Mouse (Mus musculus): Measurements from ENCODE around the gene Arfgef3. TPM values are rescaled to one million over a fixed set of nuclear protein-coding genes. Genes with fewer than 3 reads are reported as not detected.

The Arfgef3 gene
- polyA plus RNA-seq, 1 experiment from 2014 or later: 1.2 TPM

DNA sequence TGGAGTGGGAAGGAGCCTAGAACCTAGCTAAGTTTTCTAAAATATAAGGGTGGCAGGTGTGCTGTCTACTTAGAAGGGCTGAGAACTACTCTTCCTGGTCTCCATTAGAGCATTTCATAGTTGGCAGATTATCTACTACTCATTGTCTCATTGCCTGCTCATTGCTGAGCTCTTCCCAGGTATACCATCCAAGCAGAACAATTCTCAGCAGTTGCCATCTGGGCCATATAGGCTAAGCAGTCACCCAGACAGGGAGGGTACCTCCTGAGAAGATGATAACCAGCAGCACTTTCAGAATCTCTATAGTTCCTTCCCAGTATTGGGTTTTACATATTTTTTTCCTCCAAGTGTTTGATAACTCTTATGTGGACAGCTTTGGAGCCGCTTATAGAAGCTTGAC is 86.2 kb downstream of the Arfgef3 start:
- H3K4me2 ChIP-seq: no peak overlapping the region
- no peak for DNase-seq
- H3K27me3 ChIP-seq (ENCODE audit: insufficient read depth, low read length): no peaks in the 10 kb centered on the region
- no peak overlapping the region for H3K4me3 ChIP-seq (ENCODE audit: low read depth, low read length)
- ATAC-seq (ENCODE audit: insufficient read depth): no peak
- H3K4me1 ChIP-seq (ENCODE audit: insufficient read depth): no peaks in the 10 kb centered on the region
- no peak overlapping the region for H3K27ac ChIP-seq (ENCODE audit: low read depth)
- no peak overlapping the region for H3K9ac ChIP-seq
- H3K36me3 ChIP-seq (ENCODE audit: insufficient read depth): no peaks in the 10 kb centered on the region
- WGBS: 91% methylated on average over 1 of the region's 1 CpGs
- TF ChIP-seq CTCF (IDR thresholded peaks at IDR 0.05; ENCODE audit: low read depth): no peak
- H3K9me3 ChIP-seq (ENCODE audit: low read depth, low read length): no peaks in the 10 kb centered on the region; the same call in 1 of the 2 replicates

DNA sequence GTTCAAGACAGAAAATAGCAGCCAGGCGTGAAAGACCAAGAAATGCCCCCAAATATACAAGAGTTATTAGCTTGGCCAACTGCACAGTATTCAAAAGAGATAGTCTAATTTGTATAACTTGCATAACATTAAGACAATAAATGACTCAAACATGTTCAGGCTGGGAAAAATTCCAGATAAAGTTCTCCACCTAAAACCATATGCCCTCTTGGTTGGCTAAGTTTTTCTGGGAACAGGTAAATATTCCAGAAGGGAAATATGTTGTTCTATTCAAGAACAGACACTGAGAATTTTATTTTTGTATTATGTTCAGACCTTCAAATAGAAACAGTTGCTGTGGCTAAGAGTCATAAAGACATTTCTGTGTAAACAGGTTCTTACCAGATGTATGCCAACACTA is 96.7 kb downstream of the Arfgef3 start:
- Histone ChIP-seq H3K27ac (ENCODE audit: low read depth) (no peak overlapping the region), H3K4me2 (no peak overlapping the region), H3K4me3 (ENCODE audit: low read depth, low read length) (no peak overlapping the region), H3K36me3 (ENCODE audit: insufficient read depth) (no peaks in the 10 kb centered on the region), H3K27me3 (ENCODE audit: insufficient read depth, low read length) (no peaks in the 10 kb centered on the region), H3K9me3 (ENCODE audit: low read depth, low read length) (no peaks in the 10 kb centered on the region), H3K9ac (no peak overlapping the region), H3K4me1 (ENCODE audit: insufficient read depth) (no peaks in the 10 kb centered on the region)
- TF ChIP-seq CTCF (IDR thresholded peaks at IDR 0.05; ENCODE audit: low read depth): no peak
- ATAC-seq (ENCODE audit: insufficient read depth) (no peak), DNase-seq (no peak)
- 81% methylated on average over 1 of the region's 1 CpGs for WGBS

DNA sequence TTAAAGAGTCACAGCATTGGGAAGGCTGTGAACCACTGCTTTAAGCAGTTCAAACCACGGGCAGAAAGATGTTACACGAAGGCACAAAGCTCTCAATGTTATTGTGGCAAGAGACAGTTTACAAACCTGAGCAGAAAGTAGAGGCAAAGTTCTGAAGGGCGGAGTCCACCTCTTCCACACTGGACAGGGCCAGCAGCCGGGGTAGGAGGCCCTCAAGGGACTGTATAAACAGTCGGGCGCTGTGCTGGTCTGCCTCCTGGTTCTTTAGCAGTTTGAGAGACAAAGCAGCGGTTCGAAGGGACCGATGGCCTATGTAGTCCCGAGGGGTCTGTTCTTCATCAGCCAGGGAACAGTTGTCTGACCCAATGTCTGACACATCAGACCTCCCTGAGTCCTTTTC is 97.7 kb downstream of the Arfgef3 start:
- H3K9ac ChIP-seq: no peak overlapping the region
- TF ChIP-seq CTCF (IDR thresholded peaks at IDR 0.05; ENCODE audit: low read depth): no peak
- DNase-seq: no peak
- WGBS: 66% methylated on average over 10 of the region's 10 CpGs
- H3K27me3 ChIP-seq (ENCODE audit: insufficient read depth, low read length): no peaks in the 10 kb centered on the region
- H3K4me3 ChIP-seq (ENCODE audit: low read depth, low read length): no peak overlapping the region
- H3K4me2 ChIP-seq: no peak overlapping the region
- H3K9me3 ChIP-seq (ENCODE audit: low read depth, low read length): no peaks in the 10 kb centered on the region
- no peaks in the 10 kb centered on the region for H3K4me1 ChIP-seq (ENCODE audit: insufficient read depth)
- H3K36me3 ChIP-seq (ENCODE audit: insufficient read depth): no peaks in the 10 kb centered on the region
- ATAC-seq (ENCODE audit: insufficient read depth): no peak
- H3K27ac ChIP-seq (ENCODE audit: low read depth): no peak overlapping the region

DNA sequence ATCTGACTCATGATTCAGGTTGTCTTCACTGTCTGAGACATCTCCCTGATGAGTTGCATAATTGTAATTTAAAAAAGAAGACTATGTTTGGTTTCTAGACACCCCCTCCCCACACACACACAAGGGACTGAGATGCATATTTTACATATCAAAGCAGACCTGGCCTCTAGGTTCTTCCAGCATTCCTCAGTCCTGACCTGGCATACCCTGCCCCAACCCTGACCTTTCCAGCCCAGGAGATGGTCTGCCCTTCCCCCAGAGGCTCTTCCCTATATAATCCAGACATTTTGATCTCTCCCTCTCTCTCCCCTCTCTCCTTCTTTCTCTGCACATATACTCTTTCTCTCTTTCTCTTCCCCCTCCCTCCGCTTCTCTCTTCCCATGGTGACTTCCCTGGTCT is 99.4 kb downstream of the Arfgef3 start:
- Histone ChIP-seq H3K4me3 (ENCODE audit: low read depth, low read length) (no peak overlapping the region), H3K4me1 (ENCODE audit: insufficient read depth) (no peaks in the 10 kb centered on the region), H3K4me2 (no peak overlapping the region), H3K9me3 (ENCODE audit: low read depth, low read length) (no peaks in the 10 kb centered on the region), H3K9ac (no peak overlapping the region), H3K27ac (ENCODE audit: low read depth) (no peak overlapping the region), H3K27me3 (ENCODE audit: insufficient read depth, low read length) (no peaks in the 10 kb centered on the region), H3K36me3 (ENCODE audit: insufficient read depth) (no peaks in the 10 kb centered on the region)
- no peak for TF ChIP-seq CTCF (IDR thresholded peaks at IDR 0.05; ENCODE audit: low read depth)
- ATAC-seq (ENCODE audit: insufficient read depth): no peak
- WGBS: 89% methylated on average over 1 of the region's 1 CpGs
- no peak for DNase-seq

DNA sequence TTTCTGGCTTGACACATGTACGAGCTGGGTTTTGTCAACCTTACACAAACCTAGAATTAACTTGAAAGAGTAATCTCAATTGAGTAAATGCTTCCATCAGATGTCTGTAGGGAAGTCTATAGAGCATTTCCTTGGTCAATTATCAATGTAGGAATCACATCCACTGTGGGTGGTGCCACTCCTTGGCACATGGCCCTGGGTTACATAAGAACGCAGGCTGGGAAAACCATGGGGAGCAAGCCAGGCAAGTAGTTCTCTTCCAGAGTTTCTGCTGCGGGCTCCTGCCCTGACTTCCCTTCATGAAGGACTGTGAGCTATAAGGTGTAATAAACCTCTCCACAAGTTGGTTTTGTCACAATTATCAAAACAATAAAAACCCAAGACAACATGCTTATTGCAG is 100.2 kb downstream of the Arfgef3 start:
- no peak for DNase-seq
- Histone ChIP-seq H3K4me3 (ENCODE audit: low read depth, low read length) (no peak overlapping the region), H3K4me1 (ENCODE audit: insufficient read depth) (no peaks in the 10 kb centered on the region), H3K9ac (no peak overlapping the region), H3K27me3 (ENCODE audit: insufficient read depth, low read length) (no peaks in the 10 kb centered on the region), H3K9me3 (ENCODE audit: low read depth, low read length) (no peaks in the 10 kb centered on the region), H3K36me3 (ENCODE audit: insufficient read depth) (no peaks in the 10 kb centered on the region), H3K27ac (ENCODE audit: low read depth) (no peak overlapping the region), H3K4me2 (no peak overlapping the region)
- no peak for ATAC-seq (ENCODE audit: insufficient read depth)
- no peak for TF ChIP-seq CTCF (IDR thresholded peaks at IDR 0.05; ENCODE audit: low read depth)
- WGBS: 78% methylated on average over 3 of the region's 3 CpGs

DNA sequence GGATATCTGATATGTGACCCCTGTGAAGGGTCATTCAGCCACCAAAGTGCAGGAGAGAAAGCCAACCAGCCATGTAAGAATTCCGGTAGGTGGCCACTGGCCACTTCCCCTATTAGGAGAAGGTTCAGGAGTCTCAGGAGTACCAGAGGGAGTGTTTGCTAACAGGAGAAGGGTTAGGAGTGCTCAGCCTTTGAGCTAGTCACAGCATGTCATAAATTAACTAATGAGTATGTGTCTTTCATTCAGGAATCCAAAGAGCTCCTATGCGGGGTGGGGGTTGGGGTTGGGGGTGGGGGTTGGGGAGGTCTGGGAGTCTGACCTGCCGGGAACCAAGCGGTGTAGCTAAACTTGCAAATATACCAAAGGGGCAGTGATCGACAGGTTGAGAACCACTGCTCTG is 100.9 kb downstream of the Arfgef3 start:
- TF ChIP-seq CTCF (IDR thresholded peaks at IDR 0.05; ENCODE audit: low read depth): no peak
- Histone ChIP-seq H3K9me3 (ENCODE audit: low read depth, low read length) (no peaks in the 10 kb centered on the region), H3K4me1 (ENCODE audit: insufficient read depth) (no peaks in the 10 kb centered on the region), H3K9ac (no peak overlapping the region), H3K36me3 (ENCODE audit: insufficient read depth) (no peaks in the 10 kb centered on the region), H3K4me3 (ENCODE audit: low read depth, low read length) (no peak overlapping the region), H3K27me3 (ENCODE audit: insufficient read depth, low read length) (no peaks in the 10 kb centered on the region), H3K4me2 (no peak overlapping the region), H3K27ac (ENCODE audit: low read depth) (no peak overlapping the region)
- ATAC-seq (ENCODE audit: insufficient read depth): no peak
- DNase-seq: no peak
- 43% methylated on average over 5 of the region's 5 CpGs for WGBS

DNA sequence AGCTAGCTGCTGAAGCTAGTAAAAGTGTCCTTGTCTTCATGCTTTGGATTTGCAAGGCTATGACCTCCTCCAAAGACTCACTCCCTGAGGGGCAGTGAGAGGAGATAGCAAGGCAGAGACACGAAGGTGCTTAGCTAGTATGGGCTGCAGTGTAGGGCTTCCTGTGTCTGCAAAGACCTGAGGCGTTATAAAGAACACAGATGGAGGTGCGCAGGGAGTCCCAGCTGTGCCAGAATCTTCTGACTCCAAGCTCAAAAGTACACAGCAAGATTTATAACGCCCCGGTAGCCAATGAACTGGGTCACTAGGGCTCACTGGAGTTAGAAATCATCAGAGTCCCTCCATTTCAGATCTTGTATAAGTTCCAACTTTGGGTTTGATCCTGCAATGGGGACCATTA is 103.2 kb downstream of the Arfgef3 start:
- TF ChIP-seq CTCF (IDR thresholded peaks at IDR 0.05; ENCODE audit: low read depth): no peak
- no peak overlapping the region for H3K4me3 ChIP-seq (ENCODE audit: low read depth, low read length)
- H3K36me3 ChIP-seq (ENCODE audit: insufficient read depth): no peaks in the 10 kb centered on the region
- no peaks in the 10 kb centered on the region for H3K27me3 ChIP-seq (ENCODE audit: insufficient read depth, low read length)
- WGBS: 82% methylated on average over 5 of the region's 5 CpGs
- H3K4me2 ChIP-seq: no peak overlapping the region
- DNase-seq (no peak), ATAC-seq (ENCODE audit: insufficient read depth) (no peak)
- no peak overlapping the region for H3K9ac ChIP-seq
- H3K9me3 ChIP-seq (ENCODE audit: low read depth, low read length): no peaks in the 10 kb centered on the region
- no peak overlapping the region for H3K27ac ChIP-seq (ENCODE audit: low read depth)
- H3K4me1 ChIP-seq (ENCODE audit: insufficient read depth): no peaks in the 10 kb centered on the region

DNA sequence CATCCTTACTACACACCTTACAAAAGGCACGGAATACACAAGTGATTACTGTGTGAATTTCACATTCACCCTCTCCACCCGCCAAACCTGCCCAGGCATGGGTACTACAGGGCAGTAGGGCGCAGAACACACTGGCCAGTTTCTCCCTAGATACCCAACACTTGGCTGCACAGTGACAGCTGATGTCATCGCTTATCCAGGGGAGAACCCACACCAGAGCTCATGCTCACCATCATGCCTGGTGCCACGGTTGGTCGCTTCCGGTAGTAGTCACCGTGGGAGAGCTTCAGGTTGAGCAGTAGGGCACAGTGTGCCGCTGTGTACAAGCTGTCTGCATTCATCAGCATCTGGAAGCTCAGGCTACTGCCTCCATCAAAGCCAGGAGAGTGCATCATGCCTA is 108.3 kb downstream of the Arfgef3 start:
- Histone ChIP-seq H3K4me1 (ENCODE audit: insufficient read depth) (no peaks in the 10 kb centered on the region), H3K9ac (no peak overlapping the region), H3K36me3 (ENCODE audit: insufficient read depth) (no peaks in the 10 kb centered on the region), H3K9me3 (ENCODE audit: low read depth, low read length) (no peaks in the 10 kb centered on the region), H3K27ac (ENCODE audit: low read depth) (no peak overlapping the region), H3K4me3 (ENCODE audit: low read depth, low read length) (no peak overlapping the region), H3K27me3 (ENCODE audit: insufficient read depth, low read length) (no peaks in the 10 kb centered on the region), H3K4me2 (no peak overlapping the region)
- no peak for TF ChIP-seq CTCF (IDR thresholded peaks at IDR 0.05; ENCODE audit: low read depth)
- DNase-seq (no peak), ATAC-seq (ENCODE audit: insufficient read depth) (no peak)
- 84% methylated on average over 9 of the region's 9 CpGs for WGBS

All from lung, embryonic 14.5 days (tissue).